Mouse (Mus musculus) heart, embryonic 10.5 days (tissue): Measurements from ENCODE around the gene Srrm3. TPM values are rescaled to one million over a fixed set of nuclear protein-coding genes. Genes with fewer than 3 reads are reported as not detected.

Experiments
- DNase-seq: peaks from one replicate; pipeline ENCODE4 v3.0.0-alpha.2; 2017; ENCODE audit warnings: low spot score
- H3K27ac ChIP-seq: fragments of 300-500 bp; sonication (generic); 2 replicates; pipeline ENCODE4 v1.5.1; 2016; ENCODE audit warnings: mild to moderate bottlenecking
- H3K27me3 ChIP-seq: fragments of 300-500 bp; sonication (generic); 2 replicates; pipeline ENCODE4 v1.6.1; 2016; ENCODE audit warnings: mild to moderate bottlenecking; ENCODE audit not compliant: poor library complexity, insufficient read depth, severe bottlenecking
- H3K36me3 ChIP-seq: fragments of 300-500 bp; sonication (generic); 2 replicates; pipeline ENCODE4 v1.6.1; 2016; ENCODE audit warnings: mild to moderate bottlenecking, moderate library complexity
- H3K4me1 ChIP-seq: fragments of 300-500 bp; sonication (generic); 2 replicates; pipeline ENCODE4 v1.6.1; 2016; ENCODE audit warnings: mild to moderate bottlenecking
- H3K4me3 ChIP-seq: fragments of 300-500 bp; sonication (generic); 2 replicates; pipeline ENCODE4 v1.5.1; 2016; ENCODE audit warnings: mild to moderate bottlenecking, moderate library complexity
- H3K9me3 ChIP-seq: fragments of 300-500 bp; sonication (generic); 2 replicates; pipeline ENCODE4 v1.6.1; 2016; ENCODE audit warnings: mild to moderate bottlenecking, moderate library complexity
- WGBS: fragments of 180-500 bp; shearing (Covaris S2); methylation state at CpG from one replicate; pipeline ENCODE4 v1.1.7; 2016; 5-methylcytosine and 5-hydroxymethylcytosine counted together
- microRNA-seq: library from miRNA; unstranded; fragments of <30 nt; microRNA quantifications from one replicate; pipeline ENCODE4, GENCODE M21; 2017
- polyA plus RNA-seq: library from polyadenylated mRNA; unstranded; fragments of >200 nt; fragmentation: Nextera tagmentation; extraction: Ambion mirVana; gene quantifications from 2 replicates; pipeline ENCODE4 v1.2.1, GENCODE M21; 2016

Srrm3 gene
- polyA plus RNA-seq, 1 experiment from 2014 or later: 0.26 TPM

GRCm38 (mm10) chr5:135917327-135918058, 110.8 kb downstream of the Srrm3 start:
- Histone ChIP-seq H3K4me1 (peaks cover 37% of the 10 kb centered on the region), H3K36me3 (peaks cover 87% of the 10 kb centered on the region), H3K27ac (no peak overlapping the region), H3K27me3 (no peaks in the 10 kb centered on the region), H3K9me3 (no peaks in the 10 kb centered on the region), H3K4me3 (no peak overlapping the region)
- 89% methylated on average over 8 of the region's 8 CpGs for WGBS
- DNase-seq: no peak

- Histone ChIP-seq H3K4me3 (no peak overlapping the region), H3K36me3 (peaks cover 88% of the 10 kb centered on the region), H3K4me1 (peaks cover 33% of the 10 kb centered on the region), H3K27ac (no peak overlapping the region), H3K9me3 (no peaks in the 10 kb centered on the region), H3K27me3 (no peaks in the 10 kb centered on the region)
- WGBS: 93% methylated on average over 5 of the region's 5 CpGs
- DNase-seq: no peak
Observed at GRCm38 (mm10) chr5:135918059-135918437, 111.4 kb downstream of the Srrm3 start.

DNA sequence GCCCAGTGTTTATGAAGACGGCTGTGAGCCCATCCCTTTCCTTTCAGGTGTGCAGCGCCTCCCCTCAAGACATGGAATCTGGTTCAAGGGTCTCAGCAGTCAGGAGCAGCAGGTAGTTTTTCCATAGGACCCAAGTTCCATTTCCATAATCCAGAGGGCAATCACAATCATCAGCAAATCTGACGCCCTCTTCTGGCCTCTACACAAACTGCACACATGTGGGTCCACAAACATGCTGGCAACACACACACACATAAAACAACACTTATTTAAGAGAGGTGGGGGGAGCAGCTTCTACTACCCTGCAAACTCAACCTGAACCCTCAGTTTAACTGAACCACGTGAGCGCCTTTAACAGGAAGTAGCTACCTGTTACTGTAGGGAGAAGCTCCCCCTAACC, 111.9 kb downstream of the Srrm3 start:
- no peak overlapping the region for H3K4me3 ChIP-seq
- 91% methylated on average over 5 of the region's 5 CpGs for WGBS
- no peaks in the 10 kb centered on the region for H3K27me3 ChIP-seq
- H3K9me3 ChIP-seq: no peaks in the 10 kb centered on the region
- DNase-seq: no peak
- H3K27ac ChIP-seq: no peak overlapping the region
- peaks cover 88% of the 10 kb centered on the region for H3K36me3 ChIP-seq
- H3K4me1 ChIP-seq: peaks cover 28% of the 10 kb centered on the region

DNA sequence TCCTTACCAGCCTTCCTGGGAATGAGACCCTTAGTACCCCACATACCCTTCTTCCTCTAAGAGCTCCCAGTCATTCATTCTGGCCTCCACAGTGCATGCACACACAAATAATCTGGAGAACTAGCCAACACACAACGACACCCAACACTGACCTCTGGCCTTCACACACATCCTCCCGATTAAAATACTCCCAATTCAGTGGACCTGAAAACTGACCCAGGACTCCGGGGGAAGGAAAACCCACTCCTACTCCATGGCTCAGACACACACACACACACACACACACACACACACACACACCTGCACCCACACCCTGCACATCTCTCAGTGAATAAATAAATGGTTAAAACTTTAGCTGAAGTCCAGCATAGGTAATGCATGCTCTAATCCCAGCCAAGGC, 113.2 kb downstream of the Srrm3 start:
- Histone ChIP-seq H3K9me3 (no peaks in the 10 kb centered on the region), H3K27ac (no peak overlapping the region), H3K4me3 (no peak overlapping the region), H3K36me3 (peaks cover 92% of the 10 kb centered on the region), H3K27me3 (no peaks in the 10 kb centered on the region), H3K4me1 (peaks cover 15% of the 10 kb centered on the region)
- DNase-seq: no peak
- WGBS: 93% methylated on average over 3 of the region's 3 CpGs

- Histone ChIP-seq H3K4me3 (no peak overlapping the region), H3K27ac (no peak overlapping the region), H3K9me3 (no peaks in the 10 kb centered on the region), H3K4me1 (no peaks in the 10 kb centered on the region), H3K36me3 (peaks cover 95% of the 10 kb centered on the region), H3K27me3 (no peaks in the 10 kb centered on the region)
- no peak for DNase-seq
- WGBS: 95% methylated on average over 7 of the region's 7 CpGs
Observed at GRCm38 (mm10) chr5:135923901-135924300, 117.2 kb downstream of the Srrm3 start.

Small RNAs within 50 kb of the gene (microRNA-seq; reads per million reads assigned to microRNA genes)
- not detected for gene Gm23268

Other genes starting within 250 kb of the Srrm3 start
- not detected in 2 replicates for gene Ccl26, start 243.3 kb upstream of the Srrm3 start, polyA plus RNA-seq
- gene Ccl24, start 233.8 kb upstream of the Srrm3 start, polyA plus RNA-seq: 0.23 TPM in 1 of 2 replicates, not detected in the other
- gene Rhbdd2, start 174.3 kb upstream of the Srrm3 start, polyA plus RNA-seq: 42.9 and 48.7 TPM in 2 replicates
- gene Por, start 136.9 kb upstream of the Srrm3 start, polyA plus RNA-seq: 54.4 and 66.8 TPM in 2 replicates
- 36.2 and 45.5 TPM in 2 replicates for gene Tmem120a, start 62.4 kb upstream of the Srrm3 start, polyA plus RNA-seq
- gene Styxl1, start 28.5 kb upstream of the Srrm3 start, polyA plus RNA-seq: 0.14 TPM in 2 replicates
- gene Mdh2, start 28.4 kb upstream of the Srrm3 start, polyA plus RNA-seq: 856 and 984 TPM in 2 replicates
- gene Hspb1, start 81.0 kb downstream of the Srrm3 start, polyA plus RNA-seq: 655 and 948 TPM in 2 replicates
- 202 and 227 TPM in 2 replicates for gene Ywhag, start 127.7 kb downstream of the Srrm3 start, polyA plus RNA-seq
- 2.3 and 5.2 TPM in 2 replicates for gene Ssc4d, start 167.6 kb downstream of the Srrm3 start, polyA plus RNA-seq
- not detected in 2 replicates for gene Zp3, start 173.2 kb downstream of the Srrm3 start, polyA plus RNA-seq
- gene Dtx2, start 187.9 kb downstream of the Srrm3 start, polyA plus RNA-seq: 36.0 and 37.6 TPM in 2 replicates
- 78.3 and 81.2 TPM in 2 replicates for gene Upk3b, start 231.6 kb downstream of the Srrm3 start, polyA plus RNA-seq
- gene Upk3bl, start 247.6 kb downstream of the Srrm3 start, polyA plus RNA-seq: 0.87 and 2.6 TPM in 2 replicates